ENCODE assay signal across 25 mouse cellular contexts in the genomic region with DNA sequence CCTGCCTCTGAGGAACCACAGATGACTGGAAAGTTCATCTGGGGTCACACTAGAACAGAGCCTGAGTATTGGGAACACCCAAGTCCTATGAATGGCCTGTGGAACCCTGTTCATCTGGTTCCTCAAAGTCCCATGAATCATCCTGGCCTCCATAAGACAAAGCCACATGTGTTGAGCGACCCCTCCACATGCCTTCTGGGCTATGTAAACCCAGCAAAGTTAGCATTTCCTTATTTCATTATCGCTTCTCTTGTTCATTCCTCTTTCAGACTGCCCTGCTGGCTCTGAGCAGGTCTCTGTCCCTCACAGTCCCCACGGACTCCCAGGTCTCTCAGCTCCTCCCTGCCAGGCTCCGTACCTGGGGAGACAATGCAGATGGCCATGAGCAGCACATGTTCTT.
"Had no signal": no experiment of that assay in that cellular context is flagged by ENCODE, and none has a peak within 500 bp of the region (broad histone marks: within the 10 kb centered on the region; RNA-seq: fewer than 3 reads in every experiment).

No protein-coding gene starts in this region.

- H3K27me3 ChIP-seq: hindbrain, embryonic 12.5 days; intestine, embryonic 15.5 days; limb, embryonic 13.5 days; limb, embryonic 15.5 days had no signal

- H3K36me3 ChIP-seq: heart, embryonic 10.5 days; heart, embryonic 12.5 days; hindbrain, embryonic 10.5 days; hindbrain, embryonic 12.5 days; intestine, embryonic 15.5 days; limb, embryonic 13.5 days; limb, embryonic 15.5 days; liver, embryonic 12.5 days had no signal

- ATAC-seq: hindbrain, embryonic 16.5 days; inflammation-experienced regulatory T-cells, adult 6 months; intestine, embryonic 15.5 days; intestine, postnatal 0 days; liver, embryonic 12.5 days had no signal

- H3K4me3 ChIP-seq: gastrocnemius, adult 2 months; heart, embryonic 10.5 days; heart, embryonic 12.5 days; hindbrain, embryonic 10.5 days; hindbrain, embryonic 12.5 days; intestine, embryonic 15.5 days; limb, embryonic 13.5 days; limb, embryonic 15.5 days; liver, embryonic 12.5 days had no signal

- H3K9ac ChIP-seq: heart, embryonic 12.5 days; hindbrain, embryonic 12.5 days; hindbrain, embryonic 14.5 days; intestine, embryonic 15.5 days; limb, embryonic 13.5 days; limb, embryonic 15.5 days; liver, embryonic 12.5 days had no signal

- H3K27ac ChIP-seq: gastrocnemius, adult 2 months; heart, embryonic 10.5 days; hindbrain, embryonic 10.5 days; hindbrain, embryonic 12.5 days; hindbrain, embryonic 14.5 days; intestine, embryonic 15.5 days; kidney, postnatal 0 days; limb, embryonic 13.5 days; limb, embryonic 15.5 days; liver, embryonic 12.5 days had no signal

- DNase-seq: gastrocnemius, adult 2 months; gastrocnemius, postnatal 10 days; gastrocnemius, postnatal 25 days; heart, adult 18-20 months; heart, postnatal 10 days; heart, postnatal 4 days; kidney, adult 18-20 months; kidney, adult 8-10 months; kidney, postnatal 14 days; kidney, postnatal 36 days; layer of hippocampus, adult 9-11 months; left cerebral cortex, postnatal 4 days had no signal

- H3K4me1 ChIP-seq: hindbrain, embryonic 12.5 days; limb, embryonic 13.5 days; limb, embryonic 15.5 days had no signal

- H3K4me2 ChIP-seq: heart, embryonic 12.5 days; hindbrain, embryonic 12.5 days; hindbrain, embryonic 14.5 days; intestine, embryonic 15.5 days; limb, embryonic 13.5 days; limb, embryonic 15.5 days; liver, embryonic 12.5 days had no signal

- H3K9me3 ChIP-seq: heart, embryonic 10.5 days; heart, embryonic 12.5 days; hindbrain, embryonic 10.5 days; hindbrain, embryonic 12.5 days; intestine, embryonic 15.5 days; limb, embryonic 13.5 days; limb, embryonic 15.5 days; liver, embryonic 12.5 days had no signal
